Mouse (Mus musculus) small intestine, adult 2 months (tissue): ENCODE data around the gene Ptprk.

Experiments used
- CTCF ChIP-seq: fragments of 200-500 bp; IDR thresholded peaks from 2 replicates; pipeline ENCODE4 v1.5.1; 2012; ENCODE audit warnings: low read depth, mild to moderate bottlenecking, control low read depth, inconsistent platforms, low read length, moderate library complexity, mixed read lengths; ENCODE audit not compliant: insufficient replicate concordance, insufficient read length; ENCODE audit errors: extremely low read depth
- POLR2A ChIP-seq: fragments of 200-500 bp; IDR thresholded peaks from 2 replicates; pipeline ENCODE4 v1.6.1; 2012; ENCODE audit warnings: low read depth, mild to moderate bottlenecking, control low read depth, inconsistent platforms, low read length, moderate library complexity

DNA sequence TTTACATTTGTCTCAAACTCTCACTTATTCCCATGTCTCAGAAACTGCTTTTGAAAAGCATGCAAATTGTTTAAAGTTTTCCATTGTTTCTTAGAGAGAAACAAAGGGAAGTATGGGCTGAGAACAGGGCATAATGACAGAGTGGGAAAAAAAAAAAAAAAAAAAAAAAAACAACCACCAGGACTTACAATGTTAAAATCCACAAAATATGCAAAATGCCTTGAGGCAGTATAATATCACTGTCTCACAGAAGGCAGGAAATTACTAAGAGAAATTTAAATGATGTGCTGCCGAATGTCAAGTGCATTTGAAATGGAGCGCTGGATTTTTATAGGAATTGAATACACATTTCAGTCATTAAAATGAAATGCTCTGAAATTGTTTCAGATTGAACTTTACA lies 567.3 kb downstream of the Ptprk start:
- TF ChIP-seq POLR2A (no peak), CTCF (no peak)
